Mouse (Mus musculus) MN1 (cell line): ENCODE data around the gene Trmt1.
A peak's percentile ranks its signal among the peaks of the same experiment; 100 is the strongest.

Experiments
- DNase-seq: peaks from one replicate; pipeline ENCODE4 v3.0.0-alpha.2; 2016; ENCODE audit warnings: low spot score

Trmt1 gene

DNA sequence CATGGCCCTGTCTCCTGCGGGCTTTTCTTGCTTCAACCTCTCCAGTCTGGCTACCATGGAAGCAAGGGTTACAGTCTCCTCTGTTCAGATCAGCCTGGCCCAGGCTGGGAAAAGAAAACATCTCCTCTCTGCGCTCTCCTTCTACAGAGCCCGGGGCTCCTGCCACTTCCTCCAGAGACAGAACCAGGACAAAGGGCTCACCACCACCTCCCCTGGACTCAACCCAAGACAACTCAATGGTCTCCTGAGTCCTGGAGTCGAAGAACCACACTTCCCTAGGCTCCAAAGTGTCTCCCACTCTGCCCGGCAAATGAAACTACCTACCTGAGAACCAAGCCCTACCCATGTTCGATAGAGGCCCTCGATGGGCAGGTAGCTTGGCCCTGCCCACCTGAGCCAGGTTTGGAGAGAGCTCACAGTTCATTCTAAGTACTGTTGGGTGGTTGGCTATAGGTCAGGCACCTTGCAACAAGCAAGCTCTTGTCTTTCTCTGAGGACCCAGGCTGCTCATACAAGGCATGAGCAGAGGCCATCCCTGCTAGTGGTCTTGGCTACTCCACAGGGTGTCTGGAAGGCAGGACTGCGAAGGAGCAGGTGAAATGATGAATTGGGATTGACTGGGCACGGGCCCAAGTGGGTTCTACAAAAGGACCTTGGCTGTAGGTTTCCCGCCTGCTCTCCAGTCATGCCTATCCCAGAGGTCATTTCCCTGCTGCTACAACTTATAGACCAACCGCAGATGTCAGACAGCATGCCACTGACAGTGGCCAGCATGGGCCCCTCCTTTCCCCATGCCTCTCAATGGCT lies 45.5 kb downstream of the Trmt1 start:
- no peak for DNase-seq

DNA sequence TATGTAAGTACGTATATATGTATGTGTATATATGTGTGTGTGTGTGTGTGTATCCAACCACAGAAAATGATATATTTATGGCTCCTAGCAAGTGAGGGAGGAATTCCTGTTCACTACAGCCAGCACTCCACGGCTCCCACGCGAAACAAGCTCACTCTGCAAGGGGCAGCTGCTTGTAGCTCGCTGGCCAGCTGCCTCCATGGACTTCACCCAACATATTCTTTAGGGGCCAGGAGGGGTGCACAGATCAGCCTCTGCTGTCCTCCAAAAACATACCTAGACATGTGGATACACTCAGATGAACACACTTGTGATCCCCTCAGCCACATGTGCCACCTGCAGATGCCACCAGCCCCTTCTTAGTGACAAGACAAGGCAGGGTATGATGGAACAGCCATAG lies 46.4 kb downstream of the Trmt1 start:
- DNase-seq, result no peak

DNA sequence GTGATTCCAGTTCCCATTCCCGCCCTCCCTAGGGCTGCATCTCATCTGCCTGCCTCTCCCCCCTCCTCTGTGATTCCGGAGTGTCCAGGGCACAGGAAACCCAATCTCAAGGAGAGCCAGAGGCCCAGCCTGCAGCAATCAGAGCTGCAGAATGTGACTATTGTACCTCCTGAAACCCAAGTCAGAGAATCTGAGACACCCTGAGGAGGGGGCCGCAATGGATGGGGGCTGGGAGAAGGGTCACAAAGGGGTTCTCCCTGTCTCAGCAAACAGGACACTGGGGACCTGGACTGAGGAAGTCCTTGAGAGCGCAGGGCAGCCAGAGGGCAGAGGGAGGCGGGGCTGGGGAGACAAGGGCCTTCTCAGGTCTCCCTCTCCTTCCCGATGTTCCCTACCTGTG lies 46.9 kb downstream of the Trmt1 start:
- no peak for DNase-seq

DNA sequence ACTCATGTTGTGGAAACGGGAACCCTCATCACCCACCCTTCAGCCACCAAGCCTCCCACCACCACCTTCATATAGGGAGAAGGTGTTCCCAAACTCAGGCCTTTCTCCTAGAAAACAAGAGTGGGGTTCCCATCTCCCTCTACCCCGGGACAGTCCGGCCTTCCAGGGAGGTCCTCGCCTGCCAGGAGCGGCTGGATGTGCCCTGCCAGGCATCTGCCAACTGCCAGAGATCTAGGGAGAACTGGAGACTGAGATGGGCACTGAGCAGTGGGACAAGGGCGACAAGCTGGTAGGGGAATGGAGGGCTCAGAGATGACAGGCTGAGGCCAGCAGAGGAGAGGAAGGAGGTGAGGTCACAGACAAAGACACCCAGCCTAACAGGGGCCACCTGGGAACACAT lies 47.9 kb downstream of the Trmt1 start:
- DNase-seq, result no peak

DNA sequence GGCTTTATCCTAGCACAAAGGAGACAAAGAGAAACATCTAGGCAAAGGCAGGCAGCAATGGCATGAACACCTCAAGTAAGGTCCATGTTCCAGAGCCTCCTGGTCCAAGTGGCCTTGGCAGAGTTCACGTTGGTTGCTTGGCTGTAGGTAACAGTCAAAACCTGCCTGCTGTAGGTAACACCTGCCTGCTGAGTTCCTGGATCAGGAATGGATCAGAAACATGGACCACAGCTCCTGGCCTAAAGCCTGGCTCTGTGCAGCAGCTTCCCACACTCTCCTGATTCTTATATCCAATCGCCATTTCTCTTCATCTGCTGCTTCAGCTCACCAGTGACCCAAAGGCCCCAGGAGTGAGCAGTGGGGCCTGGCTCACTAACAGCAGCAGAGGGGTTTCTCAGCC lies 48.6 kb downstream of the Trmt1 start:
- no peak for DNase-seq

DNA sequence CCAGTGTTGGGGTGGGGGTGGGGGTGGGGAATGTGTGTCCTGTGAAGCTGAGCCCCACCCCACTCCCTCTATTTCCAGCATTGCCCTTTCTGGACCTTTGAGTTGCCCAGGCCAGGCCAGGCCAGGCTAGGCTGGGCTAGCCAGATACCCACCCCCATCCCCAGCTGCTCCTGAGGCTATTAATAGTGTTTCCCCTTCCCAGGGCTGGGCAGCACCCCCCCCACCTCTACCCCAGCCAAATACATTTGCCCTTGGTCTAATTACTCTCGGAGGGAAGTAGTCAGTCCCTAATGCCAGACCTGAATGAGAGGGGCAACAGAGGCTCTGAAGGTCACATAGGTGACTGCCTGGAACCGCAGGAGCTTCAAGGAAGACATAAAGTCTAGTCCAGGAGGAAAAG lies 49.5 kb downstream of the Trmt1 start:
- DNase-seq, result no peak

DNA sequence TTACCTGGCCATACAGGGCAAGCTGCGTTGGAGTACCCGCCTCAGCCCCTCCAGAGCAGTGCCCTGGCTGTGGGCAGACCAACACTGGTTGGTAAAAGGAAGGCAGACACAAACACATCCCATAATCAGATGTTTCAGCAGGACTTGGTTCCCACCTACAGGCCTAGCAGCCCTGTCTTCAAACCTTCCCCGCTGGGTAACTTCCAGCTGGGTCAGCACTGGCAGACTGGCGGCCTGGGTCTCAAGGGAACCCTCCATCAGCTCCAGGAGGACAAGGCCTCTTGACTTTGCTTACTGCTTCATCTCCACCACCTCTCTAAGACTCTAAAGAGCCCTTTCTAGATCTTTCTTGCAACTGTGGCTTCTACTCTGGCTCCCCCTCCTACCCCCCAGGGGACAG lies 50.4 kb downstream of the Trmt1 start:
- no peak for DNase-seq

DNA sequence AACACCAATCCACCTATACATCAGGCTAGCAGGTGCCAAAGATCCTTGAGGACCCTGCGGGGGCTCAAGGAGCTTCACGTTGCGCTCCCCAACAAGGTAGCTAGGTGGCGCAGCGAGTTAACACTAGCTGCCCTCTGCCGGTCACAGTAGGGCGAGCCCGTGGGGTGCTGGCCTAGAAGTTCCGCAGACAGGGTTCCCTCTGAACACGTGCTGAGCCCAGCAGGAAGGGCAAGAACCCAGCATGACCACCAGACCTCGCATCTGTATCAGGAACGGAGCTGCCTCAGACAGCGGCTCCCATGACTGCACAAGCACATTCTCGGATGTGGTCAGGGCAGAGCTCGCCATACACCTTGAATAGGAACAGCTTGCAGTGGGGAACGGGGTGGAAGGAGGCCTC lies 51.5 kb downstream of the Trmt1 start:
- DNase-seq, result peak; percentile 92

DNA sequence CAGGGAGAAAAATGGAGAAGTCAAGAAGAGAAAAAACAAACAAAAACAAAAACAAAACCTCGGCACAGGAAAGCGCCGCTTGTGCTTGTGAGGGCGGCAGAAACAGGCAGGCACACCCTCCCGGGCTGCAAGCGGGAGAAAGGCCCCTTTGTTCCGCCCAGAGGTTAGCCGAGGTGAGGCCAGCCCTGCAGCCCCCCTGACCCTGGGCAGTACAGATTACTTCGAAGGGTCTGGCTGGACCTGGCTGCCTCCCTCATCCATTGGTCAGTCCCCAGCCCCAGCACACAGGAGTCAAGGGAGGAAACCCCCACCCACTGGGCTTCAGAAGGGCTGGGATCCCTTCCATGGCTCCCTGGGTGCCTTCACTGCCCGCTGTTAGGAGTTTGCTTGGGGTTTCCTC lies 52.2 kb downstream of the Trmt1 start:
- no peak for DNase-seq

DNA sequence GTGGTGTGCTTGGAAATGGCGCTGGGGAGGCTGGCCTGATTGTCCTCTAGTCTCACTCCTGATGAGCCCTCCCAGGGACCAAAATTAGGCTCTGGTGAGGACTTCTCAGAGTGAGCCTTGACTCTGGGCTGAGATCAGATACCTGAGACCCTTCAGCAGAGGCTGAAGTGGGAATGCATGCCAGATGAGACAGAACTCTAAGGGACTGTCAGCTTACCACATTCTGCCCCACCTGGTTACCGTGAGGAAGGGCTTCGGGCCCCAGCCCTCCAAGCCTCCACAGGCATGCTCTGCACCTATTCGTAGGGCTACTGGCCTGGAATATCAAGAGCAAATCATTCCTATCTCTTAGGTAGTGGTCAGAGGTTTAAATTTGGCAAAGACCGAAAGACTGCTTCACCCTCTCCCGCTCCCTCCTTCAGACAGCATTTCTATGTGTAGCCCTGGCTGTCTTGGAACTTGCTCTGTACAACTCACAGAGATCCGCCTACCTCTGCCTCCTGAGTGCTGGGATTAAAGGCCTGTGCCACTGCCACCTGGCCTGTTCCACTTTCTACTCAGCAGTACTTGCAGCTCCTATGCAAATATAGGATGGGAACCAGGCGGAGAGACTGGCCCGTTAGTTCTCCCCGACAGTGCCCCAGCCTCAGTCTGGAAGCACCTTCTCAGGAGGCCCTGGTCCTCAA lies 52.8 kb downstream of the Trmt1 start:
- no peak for DNase-seq

DNA sequence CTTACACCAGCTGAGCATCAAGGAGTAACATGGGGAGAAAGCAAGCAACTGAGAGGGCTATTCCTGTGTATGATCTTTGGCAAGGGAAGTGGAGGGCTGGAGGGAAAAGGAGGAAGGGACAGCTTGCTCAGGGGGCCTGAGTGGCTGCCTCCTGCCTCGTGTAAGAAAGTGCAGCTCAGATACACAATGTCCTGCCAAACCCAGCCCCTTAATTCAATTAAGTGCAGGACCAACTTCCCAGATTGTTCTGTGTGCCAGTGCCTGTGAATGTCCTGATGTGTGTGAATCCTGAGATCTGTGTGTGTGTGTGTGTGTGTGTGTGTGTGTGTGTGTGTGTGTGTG lies 53.3 kb downstream of the Trmt1 start:
- DNase-seq, result peak; percentile 69

DNA sequence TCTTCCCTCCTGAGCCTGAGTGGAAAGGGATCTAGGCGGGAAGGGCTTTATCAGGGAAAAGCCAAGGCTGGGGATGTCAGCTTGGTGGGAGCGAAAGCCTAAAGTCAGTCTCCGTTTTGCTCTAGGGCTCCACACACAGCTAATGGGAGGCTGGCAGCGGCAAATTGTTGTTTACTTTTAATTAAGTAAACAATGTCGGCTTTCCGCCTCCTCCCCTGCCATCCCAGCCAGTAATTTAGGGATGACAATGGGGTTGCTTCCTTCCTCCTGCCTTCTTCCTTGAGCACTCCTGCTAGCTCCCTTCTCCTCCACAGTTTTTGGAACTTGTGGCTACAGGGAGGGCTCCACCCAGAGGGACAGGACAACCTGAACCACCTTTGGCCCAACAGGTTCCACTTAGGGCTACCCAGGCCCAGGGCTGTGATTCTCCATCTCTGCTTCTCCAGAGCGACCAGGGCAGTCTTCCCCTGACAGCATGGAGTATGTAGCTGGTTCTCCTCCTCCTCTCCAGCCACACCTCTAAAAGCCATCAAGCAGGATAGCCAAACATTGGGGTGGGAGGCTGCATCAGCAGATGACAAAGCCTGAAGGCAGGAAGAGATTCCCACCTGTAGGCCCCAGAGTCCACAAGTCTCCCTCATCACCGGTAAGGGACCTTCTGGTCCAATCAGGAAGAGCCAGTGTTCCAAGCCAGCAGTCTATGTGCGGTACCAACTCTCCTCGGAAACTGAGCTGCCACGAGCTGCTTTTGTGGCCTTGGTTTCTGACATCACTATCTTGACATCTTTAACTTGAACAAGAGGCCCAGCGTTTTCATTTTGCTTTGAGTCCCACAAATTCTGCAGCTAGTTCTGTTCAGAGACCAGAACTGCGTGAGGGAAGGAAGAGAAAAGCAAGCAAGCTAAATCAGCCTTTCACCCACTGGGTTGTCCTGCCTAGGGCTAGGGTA lies 55.1 kb downstream of the Trmt1 start:
- no peak for DNase-seq

DNA sequence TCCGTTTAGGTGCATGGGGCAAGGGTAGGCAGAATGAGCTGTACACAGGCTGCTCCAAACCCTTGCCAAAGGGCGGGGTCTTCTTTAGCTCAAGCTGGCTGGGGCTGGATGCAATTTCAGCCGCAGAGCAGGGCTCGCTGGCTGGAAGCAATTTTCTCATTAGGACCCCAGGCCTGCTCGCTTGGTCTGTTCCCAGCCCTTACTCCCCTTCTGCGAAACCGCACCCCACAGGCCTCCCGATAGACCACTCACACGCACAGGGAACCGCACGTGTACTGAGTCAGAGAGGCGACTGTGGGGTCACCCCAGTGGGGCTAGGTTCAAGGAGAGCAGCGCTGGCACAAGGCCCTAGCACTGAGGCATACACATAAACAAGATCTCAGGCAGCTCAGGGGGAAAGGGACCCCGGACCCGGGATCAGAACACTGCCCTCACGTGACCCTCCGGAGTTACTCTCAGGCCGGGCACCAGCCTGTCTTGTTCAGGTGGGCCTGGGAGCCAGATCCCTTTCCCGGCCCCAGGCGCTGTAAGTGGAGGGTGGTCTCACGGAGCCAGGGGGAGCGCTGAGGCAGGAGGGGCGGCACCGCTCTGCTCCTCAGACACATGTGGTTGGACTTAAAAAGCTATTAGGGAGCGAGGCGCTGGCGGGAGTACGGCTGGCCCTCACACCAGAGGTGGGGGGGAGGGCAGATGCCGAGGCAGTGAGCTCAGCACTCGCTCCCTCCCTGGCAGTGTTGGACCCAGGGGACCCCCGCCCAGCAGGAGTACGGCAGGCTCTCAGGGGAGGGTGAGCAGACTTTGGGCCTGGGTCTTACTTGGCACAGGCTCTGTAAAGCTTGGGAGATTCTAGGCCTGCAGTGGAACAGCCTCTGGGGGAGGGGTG lies 56.3 kb downstream of the Trmt1 start:
- DNase-seq, result peak; percentile 82

DNA sequence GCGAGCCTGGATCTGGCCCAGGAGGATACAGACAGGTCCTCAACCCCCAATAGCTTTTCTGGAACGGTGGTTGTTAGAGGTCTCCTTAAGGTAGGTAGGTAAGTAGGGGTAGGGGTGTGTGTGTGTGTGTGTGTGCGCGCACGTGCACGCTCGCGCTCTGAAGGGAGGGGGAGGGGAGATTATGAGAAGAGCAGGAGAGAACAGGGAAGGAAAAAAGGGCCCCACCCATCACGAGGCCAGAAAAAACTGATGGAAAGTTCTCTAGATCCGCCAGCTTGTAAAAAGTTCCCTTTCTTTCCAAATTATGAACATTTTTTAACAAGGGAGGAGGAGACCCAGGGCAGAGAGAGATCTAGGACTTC lies 56.9 kb downstream of the Trmt1 start:
- DNase-seq, result peak; percentile 48

DNA sequence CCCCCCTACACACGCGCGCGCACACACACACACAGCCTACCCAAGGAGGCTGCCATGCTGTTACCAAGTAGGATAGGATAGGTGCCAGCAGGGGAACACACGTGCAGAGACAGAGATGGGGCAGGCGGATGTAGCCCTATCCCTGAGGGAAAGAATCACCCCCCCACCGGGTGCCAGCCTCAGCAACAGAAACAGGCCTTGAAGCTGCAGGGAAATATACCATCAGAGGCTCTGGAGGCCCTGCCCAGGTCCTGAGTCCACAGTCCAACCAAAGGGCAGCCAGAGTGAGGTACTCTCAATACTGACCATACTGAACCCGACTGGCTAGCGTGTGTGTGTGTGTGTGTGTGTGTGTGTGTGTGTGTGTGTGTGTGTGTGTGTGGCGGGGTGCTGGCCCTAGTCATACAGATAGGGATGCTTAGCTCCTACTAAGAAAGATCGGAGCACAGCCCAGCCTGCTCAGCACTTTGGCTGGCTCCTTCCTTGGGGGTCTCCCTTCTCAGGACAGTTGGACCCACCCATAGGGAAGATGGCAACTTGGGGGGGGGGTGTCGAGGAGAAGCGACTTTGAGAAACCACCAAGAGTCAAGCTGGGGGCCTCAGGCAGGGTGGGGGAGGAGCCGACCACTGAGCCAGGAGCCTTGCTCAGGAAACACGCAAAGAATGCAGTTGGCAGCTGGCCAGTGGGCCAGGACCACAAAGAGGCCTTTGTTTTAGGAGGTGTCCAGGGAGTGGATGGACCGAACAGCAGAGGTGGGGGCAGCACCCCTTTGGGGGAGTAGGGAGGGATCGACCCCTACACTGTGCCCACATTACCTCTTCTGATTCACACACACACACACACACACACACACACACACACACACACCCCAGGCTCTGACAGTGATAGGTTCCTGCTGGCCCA lies 57.7 kb downstream of the Trmt1 start:
- peak; percentile 82 for DNase-seq

DNA sequence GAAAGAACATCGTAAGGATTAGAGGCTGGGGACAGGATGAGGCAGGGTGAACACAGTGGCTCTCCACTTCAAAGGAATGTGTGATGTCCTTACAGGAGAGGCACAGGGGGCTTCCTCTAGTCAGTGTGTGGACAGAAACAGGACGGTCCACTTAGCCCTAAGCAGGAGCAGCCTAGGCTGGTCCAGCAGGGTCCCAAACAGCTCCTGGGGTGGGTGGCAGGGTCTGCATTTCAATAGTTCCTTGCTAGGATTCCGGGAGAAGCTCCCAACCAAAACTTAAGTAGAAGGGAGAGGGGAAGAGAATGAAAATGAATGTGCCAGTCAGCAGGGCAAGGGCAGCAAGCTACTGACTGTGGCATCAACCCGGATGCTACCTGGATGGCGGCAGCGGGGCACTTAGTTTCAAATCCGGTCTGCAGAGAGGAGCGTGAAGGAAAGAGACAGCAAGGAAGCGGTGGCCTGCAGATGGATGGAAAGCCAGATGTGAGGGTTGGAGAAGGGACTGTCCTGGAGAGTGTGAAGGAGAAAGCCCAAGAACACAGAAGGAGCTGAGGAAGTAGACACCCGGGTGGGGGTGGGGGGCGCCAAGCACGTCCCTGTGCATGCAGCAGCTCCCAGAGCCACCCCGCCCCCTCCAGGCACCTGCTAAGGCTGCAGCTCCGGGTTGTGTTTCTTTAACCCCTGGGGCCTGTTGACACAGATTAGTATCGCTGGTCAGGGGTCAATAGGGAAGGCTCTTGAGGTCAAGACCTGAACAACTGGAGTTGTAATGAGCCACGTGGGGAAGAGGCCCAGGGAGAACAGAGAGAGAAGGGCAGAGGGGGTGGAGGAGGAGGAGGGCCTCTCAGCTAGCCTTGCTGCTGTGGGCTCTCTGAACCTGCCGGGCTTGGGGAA lies 59.2 kb downstream of the Trmt1 start:
- no peak for DNase-seq
